Mouse (Mus musculus) mouse embryonic stem cell (cell line): ENCODE data around the gene Pfkl.
"Not testable (repeated sequence)": the region's sequence is repeated elsewhere in the genome, so short reads cannot be mapped to it uniquely, and the experiment has no call there.

Experiments
- in situ Hi-C, 2 experiments: fragments of 300-500 bp; cut with MboI; formaldehyde crosslinking; loops; 1 replicate in 1 of 2; 3 replicates in 1 of 2; pipeline ENCODE4 v1.14.3; 2019 to 2020; ENCODE audit warnings: low sequenced_read_pairs in 2 of 2, low pct_unique_long_range_greater_than_20kb in 1 of 2, mixed read lengths in 1 of 2; ENCODE audit not compliant: unreplicated experiment in 1 of 2

The Pfkl gene

DNA sequence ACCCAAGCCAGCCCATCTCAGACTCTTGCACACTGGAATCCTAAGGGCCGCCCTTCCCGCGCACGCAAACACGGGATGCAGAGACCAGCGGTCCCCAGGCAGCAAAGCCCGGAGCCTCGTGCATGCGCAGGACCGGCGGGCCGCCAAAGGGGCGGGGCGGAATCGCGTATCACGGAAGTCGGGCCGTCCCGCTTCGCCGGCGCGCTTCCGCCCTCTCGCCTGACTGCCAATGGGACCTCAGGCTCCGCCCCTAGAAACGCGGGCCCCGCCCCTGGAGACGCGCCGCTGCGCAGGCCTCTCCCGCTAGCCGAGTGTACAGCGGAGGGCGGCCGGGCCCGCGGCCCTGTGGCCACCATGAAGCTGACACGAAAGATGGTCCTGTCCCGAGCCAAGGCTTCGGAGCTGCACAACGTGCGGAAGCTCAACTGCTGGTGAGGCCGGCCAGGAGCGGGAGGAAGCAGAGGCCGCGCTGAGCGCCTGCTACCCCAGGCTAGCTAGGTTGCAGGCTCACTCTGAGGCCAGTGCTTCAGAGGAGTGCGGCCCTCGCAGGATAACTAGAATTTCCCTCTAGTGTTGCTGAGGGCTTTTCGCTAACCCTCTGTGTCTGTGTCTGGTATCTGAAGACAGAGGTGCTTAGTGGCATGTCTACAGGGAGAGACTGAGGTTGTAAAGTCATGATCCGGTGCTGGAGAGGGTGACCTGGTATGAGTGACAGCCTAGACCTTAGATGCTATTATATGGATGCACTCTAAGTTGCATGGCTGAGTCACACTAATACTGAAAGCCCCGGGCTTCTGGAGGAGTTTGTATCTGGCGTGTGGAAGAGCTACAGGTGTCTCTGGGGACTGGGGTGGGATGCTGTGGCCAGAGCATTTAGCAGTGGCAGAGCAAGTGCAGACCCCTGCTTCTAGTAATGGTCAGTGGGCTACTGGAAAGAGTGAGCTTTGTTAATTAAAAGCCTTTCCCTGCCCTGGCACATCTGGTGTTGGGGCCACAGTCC lies 31.2 kb downstream of the Pfkl start, which contains the start of gene 1810043G02Rik:
TSS of gene 1810043G02Rik (plus strand) at position 174 of the 1,000 bp plus-strand sequence.
- in situ Hi-C loops, result no loop called here

DNA sequence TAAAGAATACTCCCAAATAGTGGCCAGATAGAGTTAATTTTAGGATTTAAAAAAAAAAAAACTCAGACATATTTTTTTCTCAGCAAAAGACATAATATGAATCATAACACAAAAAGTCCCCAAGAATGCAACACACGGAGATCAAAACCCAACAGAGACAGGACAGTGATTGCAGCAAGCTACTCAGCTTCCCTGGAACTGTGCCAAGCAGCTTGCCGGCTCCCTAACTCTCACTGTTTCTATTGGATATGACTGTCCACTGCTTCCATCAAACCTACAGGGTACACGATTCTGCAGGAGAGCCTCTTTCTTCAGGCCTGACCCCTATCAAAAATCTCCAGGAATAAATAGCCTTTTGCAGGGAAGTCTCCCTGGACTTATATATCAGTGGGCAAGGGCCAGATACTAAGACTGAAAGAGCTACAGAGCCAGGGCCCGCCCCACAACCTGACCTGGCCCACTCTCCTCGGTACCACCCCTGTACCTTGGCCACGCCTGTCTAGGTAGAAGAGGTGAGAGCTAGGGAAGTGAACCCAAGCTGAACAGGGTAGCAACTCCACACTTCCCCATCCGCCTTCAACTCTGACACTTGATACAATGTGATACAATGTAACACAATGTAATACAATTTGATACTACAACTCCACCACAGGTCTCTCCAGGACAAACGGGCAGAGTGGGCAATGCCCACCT lies 33.3 kb downstream of the Pfkl start:
- in situ Hi-C loops, result no loop called here

DNA sequence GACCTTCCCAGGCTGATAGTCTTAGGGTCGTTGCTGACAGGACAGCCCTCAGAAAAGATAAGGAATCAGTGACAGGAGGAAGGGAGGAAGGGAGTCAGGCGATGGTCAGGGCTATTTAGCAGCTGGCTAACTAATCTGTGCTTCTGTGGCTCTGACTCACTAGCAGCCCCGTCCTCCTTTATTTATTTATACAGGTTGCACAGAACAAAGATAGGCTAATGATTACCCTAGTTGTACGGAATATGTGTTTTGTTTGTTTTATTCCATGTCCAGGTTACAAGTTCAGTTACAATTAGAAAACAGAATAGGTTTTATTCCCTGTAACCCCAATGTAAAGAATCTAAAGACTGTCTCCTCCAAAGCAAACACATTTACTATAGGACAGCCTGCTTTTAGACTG lies 34.2 kb downstream of the Pfkl start:
- in situ Hi-C loops, result no loop called here

DNA sequence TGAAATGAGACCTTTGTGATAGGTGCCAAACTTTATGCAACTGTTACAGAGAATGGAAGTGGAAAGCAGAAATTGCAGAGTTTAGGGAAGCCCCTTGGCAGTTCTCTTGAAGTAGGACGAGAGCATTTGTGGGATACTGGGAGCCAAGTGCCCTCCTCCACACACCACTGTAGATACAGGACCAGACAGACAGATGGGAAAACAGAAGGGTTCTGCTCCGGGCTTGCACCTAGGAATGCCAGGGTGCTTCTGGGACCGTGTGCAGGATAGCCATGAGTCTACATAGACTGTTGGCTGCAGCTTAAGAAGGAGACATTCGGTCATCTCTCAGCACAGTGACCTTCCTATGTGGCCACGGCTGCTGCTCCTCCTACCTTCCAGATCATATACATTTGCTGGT lies 35.1 kb downstream of the Pfkl start:
- in situ Hi-C loops, result no loop called here

DNA sequence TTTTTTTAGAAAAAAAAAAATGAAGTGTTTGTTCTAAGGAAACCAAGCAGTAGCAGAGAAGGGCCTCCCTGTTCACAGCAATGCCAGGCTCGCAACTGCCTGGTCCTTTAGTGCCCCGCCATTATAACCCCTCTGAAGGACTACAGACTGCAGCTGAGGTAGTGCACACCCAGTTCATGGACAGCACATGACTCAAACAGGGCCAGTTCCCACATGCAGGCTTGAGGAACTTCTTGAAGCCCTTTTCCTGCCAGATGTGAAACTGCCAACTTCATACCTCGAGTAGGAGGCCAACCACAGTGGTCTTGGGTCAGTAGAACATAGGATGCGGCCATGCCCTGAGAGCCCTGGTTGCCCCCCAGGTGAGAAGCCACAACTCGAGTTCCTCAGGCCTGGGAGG lies 35.6 kb downstream of the Pfkl start:
- in situ Hi-C loops, result no loop called here

DNA sequence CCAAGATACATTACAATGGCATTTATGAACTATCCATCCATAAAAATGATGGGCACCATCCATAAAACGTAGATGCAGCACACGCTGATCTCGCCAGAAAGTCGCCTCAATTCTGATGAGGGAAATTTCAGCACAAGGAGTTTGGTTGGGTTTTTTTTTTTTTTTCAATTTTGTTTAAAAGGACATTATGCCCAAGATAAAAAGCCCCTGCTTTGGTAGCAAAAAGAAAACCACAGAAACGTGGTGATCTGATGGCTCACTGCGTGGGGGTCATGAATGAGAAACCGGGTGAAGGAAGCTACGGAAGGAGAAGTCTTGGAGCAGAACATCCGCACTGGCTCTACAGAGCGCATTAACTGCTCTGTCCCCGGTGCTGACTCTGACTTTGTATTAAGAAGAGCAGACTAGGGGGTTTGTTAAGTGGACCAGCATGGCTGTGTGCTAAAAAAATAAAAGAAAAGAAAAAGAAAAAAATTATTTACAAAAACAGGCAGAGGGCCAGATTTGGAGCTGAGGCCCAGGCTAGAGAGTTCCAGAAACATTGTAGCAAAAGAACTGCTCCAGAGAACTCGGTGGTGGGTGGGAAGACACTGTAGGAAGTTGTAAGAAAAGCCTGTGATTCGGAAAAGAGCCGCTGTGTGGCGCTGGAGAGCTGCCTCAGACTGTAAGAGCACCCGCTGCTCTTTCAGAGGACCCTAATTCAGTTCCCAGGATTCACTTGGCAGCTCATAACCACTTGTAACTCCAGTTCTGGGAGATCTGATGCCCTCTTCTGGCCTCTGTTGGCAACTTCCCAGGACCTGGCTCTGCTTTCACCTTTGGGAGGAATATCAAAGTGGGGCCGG lies 38.0 kb downstream of the Pfkl start:
- in situ Hi-C loops, result no loop called here

DNA sequence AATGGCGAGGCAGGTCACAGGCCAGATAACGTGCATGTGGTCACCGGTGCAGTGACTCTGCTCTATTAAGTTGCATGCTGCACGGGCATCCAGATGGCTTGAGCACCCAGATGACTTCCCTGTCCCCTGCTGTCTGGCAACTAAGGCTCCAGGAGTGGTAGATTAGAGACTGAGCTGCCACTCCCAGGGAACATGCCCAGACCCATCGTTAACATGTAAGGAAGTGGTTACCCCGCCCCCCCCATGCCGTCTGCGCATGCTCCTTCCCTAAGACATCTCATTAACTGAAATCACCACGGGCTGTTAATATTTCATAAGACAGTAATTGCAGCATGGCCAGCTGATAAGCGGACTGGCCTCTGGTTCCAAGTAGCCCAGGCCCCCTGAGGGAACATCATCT lies 38.7 kb downstream of the Pfkl start:
- in situ Hi-C loops, result no loop called here

DNA sequence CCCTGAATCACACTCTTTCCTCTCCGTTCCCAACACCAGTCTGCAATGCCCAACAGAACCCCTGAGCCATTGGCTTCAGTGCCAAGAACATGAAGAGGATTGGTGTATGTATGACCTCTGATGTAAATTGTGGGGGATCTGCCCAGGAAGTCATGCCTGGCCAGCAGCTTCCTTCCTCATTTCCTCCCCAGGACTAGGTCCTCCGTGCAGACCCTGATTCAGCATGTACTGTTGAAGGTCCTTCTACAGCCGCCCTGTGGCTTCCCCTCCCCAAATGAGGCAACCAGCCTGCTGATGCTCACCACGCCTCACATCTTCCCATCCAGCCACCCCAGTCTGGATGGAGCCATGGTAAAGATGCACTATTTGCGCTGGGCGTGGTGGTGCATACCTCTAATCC lies 39.4 kb downstream of the Pfkl start, which contains the start of gene Trpm2:
TSS of gene Trpm2 (minus strand) at position 83 of the 400 bp plus-strand sequence.
- in situ Hi-C loops, result no loop called here

DNA sequence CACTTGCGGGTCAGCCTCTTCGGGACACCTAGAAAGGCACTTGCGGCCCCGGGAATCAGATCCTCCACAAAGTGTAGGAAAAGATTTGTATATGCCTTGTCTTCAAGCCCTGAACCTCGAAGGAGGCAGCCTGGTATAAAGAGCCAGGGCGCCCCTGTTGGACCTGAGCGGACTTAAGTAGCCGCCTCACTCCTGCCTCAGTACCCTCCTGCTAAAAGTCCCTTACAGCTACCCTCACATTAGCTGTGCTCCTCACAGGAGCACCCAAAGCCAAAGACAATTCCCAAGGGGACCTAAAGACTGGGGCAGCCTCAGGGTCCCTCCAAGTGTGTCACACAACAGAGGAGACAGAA lies 39.9 kb downstream of the Pfkl start:
- in situ Hi-C loops, result no loop called here

DNA sequence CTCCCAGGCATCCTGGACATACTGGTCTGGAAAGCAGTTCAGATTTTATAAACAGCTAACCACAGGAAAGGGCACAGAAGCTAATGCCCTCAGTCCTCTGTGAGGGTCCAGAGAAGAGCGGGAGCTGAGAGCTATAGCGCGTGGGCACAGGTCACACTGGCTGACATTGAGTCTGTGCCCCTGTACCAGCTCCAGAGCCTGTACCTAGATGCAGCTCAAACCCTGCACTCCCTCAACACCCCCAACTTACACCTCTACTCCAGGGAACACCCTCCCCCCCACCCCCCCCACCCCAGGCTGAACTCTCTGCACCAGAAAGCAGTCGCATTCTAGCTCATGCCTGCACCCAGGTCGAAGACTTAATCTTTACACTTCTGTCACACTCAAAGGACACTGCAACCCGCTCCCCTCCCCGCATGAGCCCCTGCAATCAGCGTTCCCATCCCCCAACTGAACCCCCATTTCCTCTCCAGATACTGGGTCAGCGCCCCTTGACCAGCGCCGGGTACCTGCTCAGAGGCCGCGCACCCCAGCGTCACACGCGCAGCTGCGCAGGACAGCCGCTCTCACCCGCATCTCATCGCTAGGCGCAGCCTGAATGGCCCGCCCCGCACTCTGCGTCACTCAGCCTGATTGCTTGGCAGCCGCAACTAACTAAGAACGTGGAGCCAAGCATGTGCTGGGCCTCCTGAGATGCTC lies 40.5 kb downstream of the Pfkl start:
- in situ Hi-C loops, result no loop called here

DNA sequence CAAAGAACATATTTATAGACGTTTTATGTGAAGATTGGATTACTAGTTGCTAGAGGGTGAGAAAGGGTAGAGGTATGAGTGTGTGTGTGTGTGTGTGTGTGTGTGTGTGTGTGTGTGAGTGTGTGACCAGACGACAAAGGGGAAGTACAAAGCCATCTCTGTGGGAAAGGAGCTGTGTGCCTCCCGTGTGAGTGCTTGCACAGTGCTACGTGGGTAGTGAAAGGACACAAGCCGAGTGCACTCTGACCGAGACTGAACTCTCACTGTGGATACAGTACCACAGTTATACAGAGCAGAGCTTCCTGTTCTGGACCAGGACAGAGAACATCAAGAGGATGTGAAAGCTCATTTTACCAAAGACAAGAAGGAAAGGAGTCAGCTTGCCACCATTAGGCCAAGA lies 45.9 kb downstream of the Pfkl start:
- in situ Hi-C loops, result no loop called here

DNA sequence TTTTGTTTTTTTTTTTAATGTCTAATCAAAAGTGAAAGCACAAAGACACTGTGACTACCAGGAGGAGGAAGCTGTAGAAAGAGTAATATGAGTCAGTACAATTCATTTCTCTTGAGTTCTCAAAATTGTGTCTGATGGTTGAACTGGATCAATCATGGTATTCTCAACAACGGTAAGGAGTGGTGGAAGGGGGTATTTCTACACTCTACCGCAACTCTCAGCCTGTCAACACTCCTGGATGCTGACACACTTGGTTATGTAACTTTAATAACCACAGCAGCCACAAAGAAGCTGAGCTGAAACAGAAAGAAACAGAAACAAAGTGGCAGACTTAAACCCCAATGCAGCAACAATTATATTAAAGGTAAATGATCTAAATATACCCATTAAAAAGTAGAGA lies 47.2 kb downstream of the Pfkl start:
- in situ Hi-C loops, result no loop called here

DNA sequence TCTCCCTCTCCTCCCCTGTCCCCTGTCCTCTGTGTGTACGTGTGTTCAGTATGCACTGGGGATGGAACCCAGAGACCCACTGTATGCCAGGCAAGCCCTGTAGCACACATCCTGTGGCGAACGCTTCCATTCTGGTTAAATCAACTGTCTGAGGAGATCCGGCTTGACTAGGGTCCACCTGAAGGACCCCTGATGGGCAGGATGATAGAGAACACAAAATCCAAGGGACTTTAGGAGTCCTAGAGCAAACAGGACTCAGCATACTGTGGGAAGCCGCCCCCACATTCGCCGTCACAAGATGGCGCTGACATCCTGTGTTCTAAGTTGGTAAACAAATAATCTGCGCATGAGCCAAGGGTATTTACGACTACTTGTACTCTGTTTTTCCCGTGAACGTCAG lies 59.4 kb downstream of the Pfkl start:
- in situ Hi-C loops, result not testable (repeated sequence)

DNA sequence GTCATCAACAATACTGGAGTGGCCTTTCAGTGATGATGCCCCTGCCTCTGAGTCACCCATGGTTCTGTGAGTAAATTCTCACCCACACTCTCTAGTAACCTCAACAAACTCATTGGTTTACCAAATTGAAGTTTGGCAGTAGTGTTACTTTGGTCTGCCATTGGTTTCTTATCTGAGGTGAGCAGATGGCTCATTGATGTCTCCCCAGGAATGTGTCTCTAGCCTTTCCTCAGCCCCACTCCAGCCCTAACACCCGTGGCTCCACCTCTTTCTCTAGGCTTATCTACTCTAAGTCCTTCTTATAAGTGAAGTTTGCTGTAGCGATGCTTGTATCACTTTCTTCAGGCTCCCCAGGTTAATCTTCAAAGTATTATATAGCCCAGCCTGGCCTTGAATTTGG lies 70.2 kb downstream of the Pfkl start:
- in situ Hi-C loops, result no loop called here
